Mouse (Mus musculus): ENCODE results near the gene Plbd2. TPM values are rescaled to one million over a fixed set of nuclear protein-coding genes. Genes with fewer than 3 reads are reported as not detected.

The Plbd2 gene
- polyA plus RNA-seq (2015; fragmentation: Nextera tagmentation; extraction: Ambion mirVana) = 51.6 and 53.6 TPM in 2 replicates

GRCm38 (mm10) chr5:120503144-120503795 lies at the start of gene Plbd2:
TSS of gene Plbd2 (minus strand) at chr5:120503625.

GRCm38 (mm10) chr5:120510982-120511642 lies 7.7 kb upstream of the Plbd2 start, which contains the start of gene Slc8b1:
TSS of gene Slc8b1 (plus strand) at chr5:120511168.

GRCm38 (mm10) chr5:120476296-120476695 lies 27.1 kb downstream of the Plbd2 start, which contains the start of gene Sds:
TSS of gene Sds (plus strand) at chr5:120476526.

GRCm38 (mm10) chr5:120472770-120473169 lies 30.7 kb downstream of the Plbd2 start, which contains the start of gene Sdsl:
TSS of gene Sdsl (minus strand) at chr5:120472810.

Other genes starting within 250 kb of the Plbd2 start
- gene Lhx5, start 71.9 kb downstream of the Plbd2 start, polyA plus RNA-seq (2015; fragmentation: Nextera tagmentation; extraction: Ambion mirVana) = not detected in 2 replicates
- gene Sdsl, start 30.8 kb downstream of the Plbd2 start, polyA plus RNA-seq (2015; fragmentation: Nextera tagmentation; extraction: Ambion mirVana) = 4.7 and 7.2 TPM in 2 replicates
- not detected in 2 replicates for gene Sds, start 27.1 kb downstream of the Plbd2 start, polyA plus RNA-seq (2015; fragmentation: Nextera tagmentation; extraction: Ambion mirVana)
- 9.4 and 11.8 TPM in 2 replicates for gene Slc8b1, start 7.5 kb upstream of the Plbd2 start, polyA plus RNA-seq (2015; fragmentation: Nextera tagmentation; extraction: Ambion mirVana)
- 13.3 and 15.5 TPM in 2 replicates for gene Tpcn1, start 85.0 kb upstream of the Plbd2 start, polyA plus RNA-seq (2015; fragmentation: Nextera tagmentation; extraction: Ambion mirVana)
- gene Iqcd, start 85.4 kb upstream of the Plbd2 start, polyA plus RNA-seq (2015; fragmentation: Nextera tagmentation; extraction: Ambion mirVana) = 0.37 and 0.40 TPM in 2 replicates
- gene Rita1, start 109.0 kb upstream of the Plbd2 start, polyA plus RNA-seq (2015; fragmentation: Nextera tagmentation; extraction: Ambion mirVana) = 6.8 and 9.0 TPM in 2 replicates
- gene Ddx54, start 109.1 kb upstream of the Plbd2 start, polyA plus RNA-seq (2015; fragmentation: Nextera tagmentation; extraction: Ambion mirVana) = 24.8 and 25.5 TPM in 2 replicates
- not detected in 2 replicates for gene Cfap73, start 130.6 kb upstream of the Plbd2 start, polyA plus RNA-seq (2015; fragmentation: Nextera tagmentation; extraction: Ambion mirVana)
- gene Rasal1, start 145.2 kb upstream of the Plbd2 start, polyA plus RNA-seq (2015; fragmentation: Nextera tagmentation; extraction: Ambion mirVana) = not detected in 2 replicates
- gene Dtx1, start 208.3 kb upstream of the Plbd2 start, polyA plus RNA-seq (2015; fragmentation: Nextera tagmentation; extraction: Ambion mirVana) = 1.7 and 1.9 TPM in 2 replicates
- gene Oas2, start 246.2 kb upstream of the Plbd2 start, polyA plus RNA-seq (2015; fragmentation: Nextera tagmentation; extraction: Ambion mirVana) = 1.0 and 1.1 TPM in 2 replicates

All from urinary bladder, postnatal 0 days (tissue).